Mouse (Mus musculus) olfactory bulb, adult 2 months (tissue): Measurements from ENCODE around the gene Klhl12. TPM values are rescaled to one million over a fixed set of nuclear protein-coding genes. Genes with fewer than 3 reads are reported as not detected.
A peak's percentile ranks its signal among the peaks of the same experiment; 100 is the strongest.

Source experiments
- H3K27ac ChIP-seq: fragments of 200-500 bp; 2 replicates; pipeline ENCODE4 v1.5.1; 2012; ENCODE audit warnings: low read depth, low read length; ENCODE audit not compliant: insufficient read depth
- H3K4me1 ChIP-seq: fragments of 200-500 bp; 2 replicates; pipeline ENCODE4 v1.6.1; 2012; ENCODE audit warnings: low read length; ENCODE audit not compliant: control insufficient read depth, insufficient read depth
- H3K4me3 ChIP-seq: fragments of 200-500 bp; 2 replicates; pipeline ENCODE4 v1.5.1; 2012; ENCODE audit warnings: mild to moderate bottlenecking, low read depth, low read length, moderate library complexity; ENCODE audit not compliant: insufficient read depth
- CTCF ChIP-seq: fragments of 200-500 bp; IDR thresholded peaks from 2 replicates; pipeline ENCODE4 v1.5.1; 2012; ENCODE audit warnings: low read depth, mild to moderate bottlenecking, low read length, moderate library complexity; ENCODE audit not compliant: insufficient read depth
- POLR2A ChIP-seq: fragments of 200-500 bp; IDR thresholded peaks from 2 replicates; pipeline ENCODE4 v1.6.1; 2012; ENCODE audit warnings: mild to moderate bottlenecking, low read depth, low read length, moderate library complexity; ENCODE audit not compliant: insufficient read depth
- WGBS: fragments of 180-500 bp; shearing (Covaris S2); methylation state at CpG from one replicate; pipeline ENCODE4 v1.1.7; 2018; 5-methylcytosine and 5-hydroxymethylcytosine counted together
- polyA plus RNA-seq: library from polyadenylated mRNA; stranded (reverse); fragments of >200 nt; gene quantifications from 2 replicates; pipeline ENCODE4 v1.2.4, GENCODE M21; 2012; ENCODE audit warnings: low replicate concordance; ENCODE audit not compliant: missing spikeins, insufficient read depth, insufficient read length

The Klhl12 gene
- polyA plus RNA-seq, 1 experiment: not detected

DNA sequence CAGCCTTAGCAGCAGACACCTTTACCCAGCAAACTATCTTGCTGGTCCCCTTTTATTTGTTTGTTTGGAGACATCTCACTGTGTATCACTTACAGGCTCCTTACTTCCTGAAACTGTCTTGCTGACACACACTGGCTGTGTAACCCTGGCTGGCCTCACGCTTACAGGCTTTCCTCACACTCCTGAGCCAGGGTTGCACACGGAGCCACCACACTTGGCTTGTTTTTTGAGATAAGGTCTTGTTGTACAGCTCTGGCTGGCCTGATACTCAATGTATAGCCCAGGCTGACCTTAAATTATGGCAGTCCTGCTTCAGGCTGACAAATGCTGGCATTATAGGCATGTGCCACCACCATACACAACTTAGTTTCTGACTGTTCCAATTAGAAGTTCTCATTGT, 29.3 kb downstream of the Klhl12 start:
- WGBS: 98% methylated on average over 2 of the region's 2 CpGs
- Histone ChIP-seq H3K27ac (no peak overlapping the region), H3K4me3 (no peak overlapping the region), H3K4me1 (no peaks in the 10 kb centered on the region)
- no peak for TF ChIP-seq POLR2A

DNA sequence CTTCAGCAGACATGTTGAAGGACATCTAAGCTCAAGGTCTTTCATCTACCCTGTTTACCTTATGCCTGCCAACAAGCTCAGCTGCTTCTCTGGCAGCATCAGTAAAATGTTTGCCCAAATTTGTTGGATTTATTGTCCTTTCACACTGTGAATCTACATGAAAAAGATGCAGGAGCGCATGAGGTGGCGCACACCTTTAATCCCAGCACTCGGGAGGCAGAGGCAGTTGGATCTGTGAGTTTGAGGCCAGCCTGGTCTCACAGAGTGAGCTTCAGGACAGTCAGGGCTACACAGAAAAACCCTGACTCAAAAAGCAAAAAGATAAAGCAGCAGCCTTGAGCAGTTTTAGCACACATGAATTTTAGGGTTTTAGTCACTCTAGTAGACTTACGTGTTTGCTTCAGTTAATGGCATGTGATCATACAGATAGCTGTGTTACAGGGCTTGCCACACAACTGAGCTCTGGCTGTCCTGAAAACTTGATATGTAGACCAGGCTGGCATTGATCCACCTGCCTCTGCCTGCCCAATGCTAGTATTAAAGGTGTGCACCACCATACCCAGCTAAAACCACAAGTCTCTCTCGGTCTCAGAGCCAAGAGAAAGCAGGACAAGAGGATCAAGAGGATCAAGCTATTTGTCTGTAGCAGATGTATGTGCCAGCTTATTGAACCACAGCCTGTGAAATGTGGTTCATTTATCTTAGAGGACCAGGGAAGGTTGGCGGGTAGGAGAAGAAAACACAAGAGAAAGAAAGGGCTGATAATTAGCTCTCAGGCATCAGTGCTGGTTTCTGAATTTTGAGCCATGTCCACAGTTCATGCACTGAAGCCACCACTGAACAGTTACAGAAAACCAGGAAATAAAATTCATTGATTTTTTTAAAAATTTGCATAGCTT, 35.8 kb downstream of the Klhl12 start:
- 90% methylated on average over 6 of the region's 6 CpGs for WGBS
- Histone ChIP-seq H3K27ac (no peak overlapping the region), H3K4me3 (no peak overlapping the region)

DNA sequence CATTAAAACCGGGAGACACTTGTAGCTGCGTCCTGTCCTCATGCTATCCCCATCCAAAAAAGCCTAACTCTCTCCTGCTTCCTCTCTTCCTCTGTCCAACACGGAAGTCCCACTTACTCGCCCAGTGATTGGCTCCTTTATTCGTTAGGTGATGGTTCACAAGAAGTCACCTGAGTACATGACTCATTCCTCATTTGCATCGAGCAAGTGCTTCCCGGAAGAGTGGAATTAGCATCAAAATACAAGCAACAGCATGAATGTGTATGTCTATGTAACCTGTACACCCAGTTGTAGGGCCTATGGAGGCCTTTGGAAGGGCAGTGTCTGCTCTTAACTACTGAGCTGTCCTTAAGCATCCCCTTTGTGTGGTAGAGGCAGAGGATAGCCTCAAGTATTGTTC, 36.9 kb downstream of the Klhl12 start:
- Histone ChIP-seq H3K4me1 (peaks cover 2% of the 10 kb centered on the region; the same call in 1 of the 2 replicates), H3K27ac (no peak overlapping the region), H3K4me3 (no peak overlapping the region)
- TF ChIP-seq CTCF: no peak
- TF ChIP-seq POLR2A: no peak
- WGBS: 64% methylated on average over 7 of the region's 7 CpGs

More for the DNA sequence above, 35.8 kb downstream of the Klhl12 start:
- no peak for TF ChIP-seq CTCF
- no peak for TF ChIP-seq POLR2A
- H3K4me1 ChIP-seq: peaks cover 2% of the 10 kb centered on the region; the same call in 1 of the 2 replicates

DNA sequence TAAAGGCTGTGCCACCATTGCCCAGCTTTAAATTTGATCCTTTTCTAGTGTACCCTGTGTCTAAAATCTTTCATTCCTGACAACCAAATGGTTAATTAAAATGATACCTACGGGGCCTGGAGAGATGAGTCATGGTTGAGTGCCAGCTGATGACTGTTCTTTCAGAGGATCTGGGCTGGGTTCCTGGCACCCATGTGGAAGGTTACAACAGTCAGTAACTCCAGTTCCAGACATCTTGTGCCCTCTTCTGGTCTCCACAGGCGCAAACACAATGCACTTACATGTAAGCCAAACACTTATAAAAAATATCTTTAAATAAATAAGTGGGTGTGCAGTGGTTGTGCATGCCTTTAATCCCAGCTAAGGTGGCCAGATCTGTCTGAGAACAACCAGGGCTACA, 38.2 kb downstream of the Klhl12 start:
- WGBS: 66% methylated on average over 2 of the region's 2 CpGs

DNA sequence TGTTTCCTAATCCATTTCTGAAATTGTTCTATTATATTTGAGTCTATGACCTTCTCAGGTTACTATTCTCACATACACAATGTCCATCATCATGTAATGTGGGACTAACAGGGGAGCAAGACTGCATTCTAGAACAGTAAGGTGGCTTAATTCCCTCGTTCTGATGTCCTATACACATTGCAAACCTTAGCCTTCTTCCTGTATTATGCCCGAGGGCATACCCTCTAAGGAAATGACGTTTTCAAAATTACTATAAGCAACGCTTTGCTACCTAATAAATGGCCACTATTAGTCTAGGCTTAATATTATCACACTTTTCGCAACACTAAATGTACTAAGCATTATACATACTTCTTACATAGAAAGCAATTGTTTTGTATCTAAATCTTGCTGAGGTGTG, 38.6 kb downstream of the Klhl12 start:
- TF ChIP-seq POLR2A (no peak), CTCF (no peak)
- peaks cover 2% of the 10 kb centered on the region; the same call in 1 of the 2 replicates for H3K4me1 ChIP-seq
- H3K4me3 ChIP-seq: no peak overlapping the region
- H3K27ac ChIP-seq: no peak overlapping the region
- WGBS: 14% methylated on average over 5 of the region's 5 CpGs

More for the DNA sequence above, 38.2 kb downstream of the Klhl12 start:
- TF ChIP-seq POLR2A (no peak), CTCF (no peak)
- Histone ChIP-seq H3K27ac (no peak overlapping the region), H3K4me3 (no peak overlapping the region), H3K4me1 (peaks cover 2% of the 10 kb centered on the region; the same call in 1 of the 2 replicates)

DNA sequence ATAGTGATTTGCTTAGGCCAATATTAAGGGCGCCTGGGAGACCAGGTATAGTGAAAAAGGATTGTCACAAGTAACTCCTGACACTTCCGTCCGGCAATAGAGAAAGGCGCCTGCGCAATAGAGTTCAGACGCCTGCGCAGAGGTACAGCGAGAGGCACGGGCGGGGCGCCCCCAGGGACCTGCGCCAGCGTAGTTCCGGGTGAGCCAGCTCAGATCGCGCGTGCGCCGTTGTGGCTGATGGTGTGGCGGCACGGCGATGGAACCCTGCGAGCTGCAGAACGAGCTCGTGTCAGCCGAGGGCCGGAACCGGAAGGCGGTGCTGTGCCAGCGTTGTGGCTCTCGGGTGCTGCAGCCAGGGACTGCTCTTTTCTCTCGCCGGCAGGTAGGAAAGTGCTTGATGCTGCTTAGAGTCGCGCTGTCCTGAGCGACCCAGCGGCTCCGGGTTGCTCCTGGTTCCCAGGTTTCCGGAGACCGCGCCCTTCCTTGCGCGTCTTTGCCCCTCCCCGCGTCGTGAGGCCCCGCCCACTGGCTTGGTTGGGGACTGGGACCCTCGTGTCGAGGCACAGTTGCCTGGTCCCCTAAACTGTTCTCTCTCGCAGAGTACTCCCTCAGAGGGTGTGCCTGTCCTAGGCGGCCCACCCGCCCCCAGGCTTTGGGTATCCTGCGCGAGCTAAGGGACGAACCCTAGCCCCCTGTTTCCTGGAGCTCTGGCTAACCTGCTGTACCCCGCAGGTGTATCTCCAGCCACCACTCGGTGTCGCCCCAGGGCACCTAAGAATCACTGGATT, 39.3 kb downstream of the Klhl12 start, which contains the start of gene Rabif:
Gene Rabif, plus strand, starts transcription at position 221 of the 788 bp plus-strand sequence.
- peak within 1 kb of the TSS; percentile 69 for H3K4me3 ChIP-seq
- TF ChIP-seq POLR2A (peak; percentile 85; the same call in 1 of the 2 replicates), CTCF (no peak; the same call in 1 of the 2 replicates)
- H3K27ac ChIP-seq: peak within 1 kb of the TSS; percentile 61
- H3K4me1 ChIP-seq: peaks cover 2% of the 10 kb centered on the region; the same call in 1 of the 2 replicates
- under 1% methylated on average over 58 of the region's 58 CpGs for WGBS

DNA sequence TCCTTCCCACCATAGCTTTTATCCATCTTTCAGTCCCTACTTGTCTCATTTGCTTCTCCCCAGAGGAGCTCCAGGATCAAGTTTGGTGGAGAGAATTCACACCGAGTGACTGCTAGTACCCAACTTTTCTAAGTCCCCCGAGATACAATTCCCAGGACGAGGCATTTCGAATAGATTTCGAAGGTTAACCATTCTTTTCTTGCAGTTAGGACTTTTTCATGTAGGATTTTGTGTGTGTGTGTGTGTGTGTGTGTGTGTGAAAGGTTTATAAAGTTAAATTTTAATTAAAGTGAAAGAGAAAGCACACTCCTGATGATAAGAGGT, 39.8 kb downstream of the Klhl12 start:
- WGBS: 13% methylated on average over 5 of the region's 5 CpGs
- TF ChIP-seq POLR2A: no peak
- no peak overlapping the region for H3K27ac ChIP-seq
- H3K4me3 ChIP-seq: peak overlapping the region; percentile 69
- peaks cover 2% of the 10 kb centered on the region; the same call in 1 of the 2 replicates for H3K4me1 ChIP-seq

DNA sequence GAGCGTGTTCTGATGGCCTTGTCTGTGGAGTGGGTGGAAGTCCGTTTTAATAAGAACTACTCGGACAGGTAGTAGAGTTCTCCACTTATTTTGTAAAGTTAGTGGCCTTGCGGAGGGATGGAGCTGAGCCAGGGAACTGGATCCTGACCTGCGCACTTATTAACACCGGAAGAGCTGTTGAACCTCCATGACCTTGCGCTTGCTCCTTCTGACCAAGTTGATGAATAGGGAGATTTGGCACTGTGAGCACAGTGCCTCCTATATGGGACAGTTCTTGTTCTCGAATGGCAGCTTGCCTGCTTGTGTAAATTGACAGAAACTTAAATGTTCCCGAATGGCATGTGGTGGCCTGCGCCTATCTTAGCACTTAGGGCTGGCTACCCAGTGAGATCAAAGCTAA, 40.7 kb downstream of the Klhl12 start:
- H3K27ac ChIP-seq: no peak overlapping the region
- WGBS: 87% methylated on average over 10 of the region's 10 CpGs
- no peak overlapping the region for H3K4me3 ChIP-seq
- peaks cover 2% of the 10 kb centered on the region; the same call in 1 of the 2 replicates for H3K4me1 ChIP-seq
- TF ChIP-seq CTCF (no peak), POLR2A (no peak)

DNA sequence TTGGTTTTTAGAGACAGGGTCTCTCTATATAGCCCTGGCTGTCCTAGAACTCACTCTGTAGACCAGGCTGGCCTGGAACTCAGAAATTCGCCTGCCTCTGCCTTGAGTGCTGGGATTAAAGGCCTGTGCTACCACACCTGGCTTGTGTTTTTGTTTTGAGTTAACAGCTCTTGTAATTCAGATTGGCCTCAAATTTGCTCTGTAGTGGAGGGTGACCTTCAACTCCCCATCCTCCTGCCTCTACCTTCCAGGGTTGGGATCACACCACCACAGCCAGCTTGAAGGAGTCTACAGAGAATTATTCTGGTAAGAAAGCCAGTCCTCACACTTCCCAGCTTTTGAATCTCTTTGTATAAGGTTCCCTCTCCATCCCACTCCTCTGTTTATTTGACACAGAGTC, 45.6 kb downstream of the Klhl12 start:
- H3K4me3 ChIP-seq: no peak overlapping the region
- WGBS: 100% methylated on average over 1 of the region's 1 CpGs
- no peak overlapping the region for H3K27ac ChIP-seq
- TF ChIP-seq CTCF: no peak
- TF ChIP-seq POLR2A: no peak
- peaks cover 1% of the 10 kb centered on the region; the same call in 1 of the 2 replicates for H3K4me1 ChIP-seq
